7 mouse cellular contexts compared by ENCODE assay signal in genomic region chr19:28990590-28991221, GRCm38 (mm10). TPM values are rescaled to one million over a fixed set of nuclear protein-coding genes. Genes with fewer than 3 reads are reported as not detected.
DNase-seq lines count a peak whose midpoint lies in the region; ATAC-seq and TF ChIP-seq lines count a peak whose summit lies in the region.

No protein-coding gene starts in this region.

- H3K36me3 ChIP-seq in C2C12 (ENCODE audit: control insufficient read depth, insufficient read depth) (peaks cover 31% of the 10 kb centered on the region), CH12.LX (replicated peaks in 1 of 2; ENCODE audit: control insufficient read depth in 1 of 2, insufficient read depth in 1 of 2, low read length in 1 of 2) (peaks cover 12 to 28% of the 10 kb centered on the region in 2 experiments)
- no peaks in the 10 kb centered on the region; the same call in 1 of the 2 replicates for H3K36me3 ChIP-seq in embryonic facial prominence, embryonic 11.5 days (replicated peaks; ENCODE audit: control insufficient read depth, insufficient read depth, low read depth, low read length)
- H3K36me3 ChIP-seq in hindbrain, embryonic 14.5 days (replicated peaks; ENCODE audit: control insufficient read depth, insufficient read depth), result peaks cover 12% of the 10 kb centered on the region
- peaks cover 10% of the 10 kb centered on the region; the same call in 1 of the 2 replicates for H3K36me3 ChIP-seq in liver, embryonic 11.5 days (ENCODE audit: control insufficient read depth, insufficient read depth, low read length)

- H3K27me3 ChIP-seq in C2C12 (ENCODE audit: control insufficient read depth, insufficient read depth, insufficient read length) (peaks cover 5% of the 10 kb centered on the region), CH12.LX (replicated peaks) (peaks cover 4% of the 10 kb centered on the region)
- H3K27me3 ChIP-seq in embryonic facial prominence, embryonic 11.5 days (ENCODE audit: control insufficient read depth, insufficient read depth, low read length), result no peaks in the 10 kb centered on the region
- no peaks in the 10 kb centered on the region for H3K27me3 ChIP-seq in hindbrain, embryonic 14.5 days (ENCODE audit: control insufficient read depth, insufficient read depth, low read length)
- H3K27me3 ChIP-seq in liver, embryonic 11.5 days (replicated peaks; ENCODE audit: control insufficient read depth, insufficient read depth, low read length), result no peaks in the 10 kb centered on the region

- no peak for TF ChIP-seq RAD21 in CH12.LX (IDR thresholded peaks at IDR 0.05; ENCODE audit: low read depth, low read length)

- dilution Hi-C loops in CH12.LX (cut with MboI; ENCODE audit: extremely low pct_ligation_motif_present, extremely low pct_unique_long_range_greater_than_20kb, low sequenced_read_pairs), result no loop called here

- TF ChIP-seq POLR2A in CH12.LX (IDR thresholded peaks at IDR 0.05; ENCODE audit: low read depth, low read length), result peak; percentile 42; the same call in 1 of the 2 replicates

- TF ChIP-seq CTCF in C2C12 (IDR thresholded peaks at IDR 0.05; ENCODE audit: control insufficient read depth, insufficient read depth, insufficient read length) (no peak), CH12.LX (conservative IDR thresholded peaks at IDR 0.05 in 1 of 2, IDR thresholded peaks at IDR 0.05 in 1 of 2; ENCODE audit: low read depth in 2 of 2, low read length in 2 of 2) (no peak)

- H3K27ac ChIP-seq in CH12.LX (ENCODE audit: insufficient read depth, low read depth), result peak overlapping the region; percentile 5; the same call in 1 of the 2 replicates
- peak overlapping the region; percentile 73 for H3K27ac ChIP-seq in embryonic facial prominence, embryonic 11.5 days (replicated peaks; ENCODE audit: low read depth, low read length)
- peak overlapping the region; percentile 88 for H3K27ac ChIP-seq in hindbrain, embryonic 14.5 days
- H3K27ac ChIP-seq in liver, embryonic 11.5 days (ENCODE audit: low read depth, low read length), result peak overlapping the region; percentile 80

- H3K9me3 ChIP-seq in CH12.LX (replicated peaks; ENCODE audit: low read length), result no peaks in the 10 kb centered on the region
- no peaks in the 10 kb centered on the region for H3K9me3 ChIP-seq in embryonic facial prominence, embryonic 11.5 days (replicated peaks; ENCODE audit: control insufficient read depth, low read length)
- no peaks in the 10 kb centered on the region for H3K9me3 ChIP-seq in hindbrain, embryonic 14.5 days (ENCODE audit: control insufficient read depth, low read length)
- no peaks in the 10 kb centered on the region for H3K9me3 ChIP-seq in liver, embryonic 11.5 days (ENCODE audit: control insufficient read depth, low read length)

- H3K4me3 ChIP-seq in C2C12 (ENCODE audit: insufficient read depth, poor library complexity, severe bottlenecking) (peak overlapping the region; percentile 95), CH12.LX (replicated peaks in 1 of 3; ENCODE audit: low read depth in 2 of 3, low read length in 2 of 3, poor library complexity in 1 of 3) (peak overlapping the region; percentile 77 to 97 (median 92))
- H3K4me3 ChIP-seq in embryonic facial prominence, embryonic 11.5 days (ENCODE audit: low read depth, low read length), result peak overlapping the region; percentile 92
- H3K4me3 ChIP-seq in hindbrain, embryonic 14.5 days (replicated peaks; ENCODE audit: low read length), result peak overlapping the region; percentile 84
- peak overlapping the region; percentile 84 for H3K4me3 ChIP-seq in liver, embryonic 11.5 days (ENCODE audit: low read depth, low read length)

- DNase-seq in CH12.LX (ENCODE audit: extremely low read depth), result peak; percentile 33
- DNase-seq in embryonic facial prominence, embryonic 11.5 days (ENCODE audit: low spot score), result peak; percentile 42
- peak; percentile 42 for DNase-seq in hindbrain, embryonic 14.5 days (ENCODE audit: low spot score)
- DNase-seq in liver, embryonic 11.5 days (ENCODE audit: low spot score), result no peak
- no peak for DNase-seq in ovary, postnatal 14 days (ENCODE audit: low spot score)

- peaks cover 52% of the 10 kb centered on the region for H3K79me2 ChIP-seq in C2C12 (ENCODE audit: control insufficient read depth, insufficient read depth)
- peaks cover 19% of the 10 kb centered on the region for H3K79me2 ChIP-seq in CH12.LX (replicated peaks; ENCODE audit: control insufficient read depth, extremely low read depth, insufficient read depth, poor library complexity, severe bottlenecking)

- TF ChIP-seq EP300 in CH12.LX (IDR thresholded peaks at IDR 0.05; ENCODE audit: low read length), result no peak

- H3K79me3 ChIP-seq in C2C12 (ENCODE audit: low read depth), result peaks cover 34% of the 10 kb centered on the region

- peak overlapping the region; percentile 75 for H3K4me2 ChIP-seq in CH12.LX (ENCODE audit: insufficient read depth, low read depth, poor library complexity, severe bottlenecking)
- H3K4me2 ChIP-seq in embryonic facial prominence, embryonic 11.5 days (ENCODE audit: low read depth, low read length), result peak overlapping the region; percentile 73
- peak overlapping the region; percentile 80 for H3K4me2 ChIP-seq in hindbrain, embryonic 14.5 days (replicated peaks)
- peak overlapping the region; percentile 86 for H3K4me2 ChIP-seq in liver, embryonic 11.5 days

- H3K4me1 ChIP-seq in CH12.LX (ENCODE audit: control insufficient read depth in 1 of 2, insufficient read depth in 2 of 2), result peaks cover 5 to 13% of the 10 kb centered on the region in 2 experiments; a peak in 3 of 4 replicates
- H3K4me1 ChIP-seq in embryonic facial prominence, embryonic 11.5 days (ENCODE audit: control insufficient read depth, insufficient read depth, low read length), result no peaks in the 10 kb centered on the region
- peaks cover 13% of the 10 kb centered on the region for H3K4me1 ChIP-seq in hindbrain, embryonic 14.5 days (replicated peaks; ENCODE audit: control insufficient read depth, insufficient read depth, low read length)
- peaks cover 12% of the 10 kb centered on the region for H3K4me1 ChIP-seq in liver, embryonic 11.5 days (replicated peaks; ENCODE audit: control insufficient read depth, insufficient read depth, low read length)

- peak overlapping the region; percentile 94 for H3ac ChIP-seq in C2C12 (ENCODE audit: control insufficient read depth, insufficient read length, low read depth)

- WGBS in embryonic facial prominence, embryonic 11.5 days, result 2% methylated on average over 34 of the region's 41 CpGs
- 1% methylated on average over 41 of the region's 41 CpGs for WGBS in hindbrain, embryonic 14.5 days
- WGBS in liver, embryonic 11.5 days, result under 1% methylated on average over 38 of the region's 41 CpGs

- in situ Hi-C loops in CH12.LX (cut with MboI; ENCODE audit: low pct_ligation_motif_present, low pct_unique_long_range_greater_than_20kb, low sequenced_read_pairs), result no loop called here

- peak overlapping the region; percentile 64 for H3K9ac ChIP-seq in CH12.LX (ENCODE audit: insufficient read depth, low read depth)
- H3K9ac ChIP-seq in embryonic facial prominence, embryonic 11.5 days (replicated peaks; ENCODE audit: low read length), result peak overlapping the region; percentile 90
- peak overlapping the region; percentile 91 for H3K9ac ChIP-seq in hindbrain, embryonic 14.5 days
- H3K9ac ChIP-seq in liver, embryonic 11.5 days (ENCODE audit: low read depth, low read length), result peak overlapping the region; percentile 92

- peak; percentile 79 for ATAC-seq in embryonic facial prominence, embryonic 11.5 days (replicated peaks; ENCODE audit: insufficient number of reproducible peaks, low FRiP score, low TSS enrichment, low read depth)
- ATAC-seq in hindbrain, embryonic 14.5 days (ENCODE audit: low FRiP score), result peak; percentile 49
- ATAC-seq in liver, embryonic 11.5 days (replicated peaks; ENCODE audit: low FRiP score), result peak; percentile 37
- ATAC-seq in neutrophil, adult 5-6 weeks (ENCODE audit: extremely low read depth, insufficient number of reproducible peaks, low FRiP score, poor library complexity, severe bottlenecking), result peak; percentile 4; the same call in 1 of the 2 replicates

RNA-seq across cellular contexts. Expression of gene Cdc37l1, which starts 0.6 kb away (rescaled TPM):
- polyA plus RNA-seq in C2C12 (2012; fragmentation: generic; extraction: Trizol) (6.4 TPM), CH12.LX (2012; ENCODE audit: insufficient read length, low read depth) (26.5 and 26.8 TPM in 2 replicates)
- total RNA-seq in CH12.LX (2012; rRNA removed) (14.0 and 15.6 TPM in 2 replicates), CH12.LX (2014; rRNA removed) (22.9 and 28.1 TPM in 2 replicates)
- polyA plus RNA-seq in embryonic facial prominence, embryonic 11.5 days (2014; fragmentation: Nextera tagmentation; extraction: Ambion mirVana), result 39.8 and 40.9 TPM in 2 replicates
- polyA plus RNA-seq in hindbrain, embryonic 14.5 days (2014; fragmentation: Nextera tagmentation; extraction: Ambion mirVana), result 56.6 and 58.3 TPM in 2 replicates
- 27.9 and 29.6 TPM in 2 replicates for polyA plus RNA-seq in liver, embryonic 11.5 days (2014; fragmentation: Nextera tagmentation; extraction: Ambion mirVana)
- total RNA-seq in neutrophil, adult 5-6 weeks (2017), result 102 and 106 TPM in 2 replicates

RNA-seq across cellular contexts. Expression of gene 4430402I18Rik, which starts 23.1 kb away (rescaled TPM):
- polyA plus RNA-seq in C2C12 (2012; fragmentation: generic; extraction: Trizol) (0.02 TPM), CH12.LX (2012; ENCODE audit: insufficient read length, low read depth) (0.14 and 0.26 TPM in 2 replicates)
- total RNA-seq in CH12.LX (2012; rRNA removed) (0.04 and 0.51 TPM in 2 replicates), CH12.LX (2014; rRNA removed) (0.15 and 1.2 TPM in 2 replicates)
- 0.18 and 0.35 TPM in 2 replicates for polyA plus RNA-seq in embryonic facial prominence, embryonic 11.5 days (2014; fragmentation: Nextera tagmentation; extraction: Ambion mirVana)
- polyA plus RNA-seq in hindbrain, embryonic 14.5 days (2014; fragmentation: Nextera tagmentation; extraction: Ambion mirVana), result 0.56 and 2.0 TPM in 2 replicates
- polyA plus RNA-seq in liver, embryonic 11.5 days (2014; fragmentation: Nextera tagmentation; extraction: Ambion mirVana), result 0.70 and 1.2 TPM in 2 replicates
- total RNA-seq in neutrophil, adult 5-6 weeks (2017), result not detected in 2 replicates

RNA-seq across cellular contexts. Expression of gene Plpp6, which starts 27.0 kb away (rescaled TPM):
- polyA plus RNA-seq in C2C12 (2012; fragmentation: generic; extraction: Trizol) (1.3 TPM), CH12.LX (2012; ENCODE audit: insufficient read length, low read depth) (5.2 and 5.6 TPM in 2 replicates)
- total RNA-seq in CH12.LX (2012; rRNA removed) (4.3 and 5.3 TPM in 2 replicates), CH12.LX (2014; rRNA removed) (4.3 and 6.6 TPM in 2 replicates)
- 8.4 and 9.2 TPM in 2 replicates for polyA plus RNA-seq in embryonic facial prominence, embryonic 11.5 days (2014; fragmentation: Nextera tagmentation; extraction: Ambion mirVana)
- 18.7 and 21.3 TPM in 2 replicates for polyA plus RNA-seq in hindbrain, embryonic 14.5 days (2014; fragmentation: Nextera tagmentation; extraction: Ambion mirVana)
- polyA plus RNA-seq in liver, embryonic 11.5 days (2014; fragmentation: Nextera tagmentation; extraction: Ambion mirVana), result 3.8 and 5.0 TPM in 2 replicates
- 8.1 and 10.6 TPM in 2 replicates for total RNA-seq in neutrophil, adult 5-6 weeks (2017)

RNA-seq across cellular contexts. Expression of gene Ak3, which starts 57.1 kb away (rescaled TPM):
- polyA plus RNA-seq in C2C12 (2012; fragmentation: generic; extraction: Trizol) (22.1 TPM), CH12.LX (2012; ENCODE audit: insufficient read length, low read depth) (36.5 and 38.8 TPM in 2 replicates)
- total RNA-seq in CH12.LX (2012; rRNA removed) (21.3 TPM in 2 replicates), CH12.LX (2014; rRNA removed) (33.9 and 36.0 TPM in 2 replicates)
- 89.7 and 94.5 TPM in 2 replicates for polyA plus RNA-seq in embryonic facial prominence, embryonic 11.5 days (2014; fragmentation: Nextera tagmentation; extraction: Ambion mirVana)
- 69.8 and 88.2 TPM in 2 replicates for polyA plus RNA-seq in hindbrain, embryonic 14.5 days (2014; fragmentation: Nextera tagmentation; extraction: Ambion mirVana)
- 90.6 and 98.4 TPM in 2 replicates for polyA plus RNA-seq in liver, embryonic 11.5 days (2014; fragmentation: Nextera tagmentation; extraction: Ambion mirVana)
- 11.8 and 12.7 TPM in 2 replicates for total RNA-seq in neutrophil, adult 5-6 weeks (2017)

Comparison
In these comparisons a context has a peak if more than half of its experiments do, and no peak if none do; other contexts are left out.
1. DNase-seq: peak in CH12.LX (single experiment), embryonic facial prominence, embryonic 11.5 days (single experiment) and hindbrain, embryonic 14.5 days (single experiment); none in liver, embryonic 11.5 days (single experiment) and ovary, postnatal 14 days (single experiment).
2. H3K27ac ChIP-seq: peak in every context shown above with its lines; median percentile 88 in hindbrain, embryonic 14.5 days; 80 in liver, embryonic 11.5 days; 73 in embryonic facial prominence, embryonic 11.5 days; 5 in CH12.LX.
3. ATAC-seq: peak in every context shown above with its lines; median percentile 79 in embryonic facial prominence, embryonic 11.5 days; 49 in hindbrain, embryonic 14.5 days; 37 in liver, embryonic 11.5 days; 4 in neutrophil, adult 5-6 weeks.
4. Peak in every context shown above with its lines, with median percentiles within 50 percentile points of each other: H3K4me3 ChIP-seq, H3K4me2 ChIP-seq and H3K9ac ChIP-seq.